Mouse (Mus musculus) ES-Bruce4 (cell line): ENCODE data around the gene Tldc2. TPM values are rescaled to one million over a fixed set of nuclear protein-coding genes. Genes with fewer than 3 reads are reported as not detected.

Experiments used
- H3K27ac ChIP-seq: 2 replicates; pipeline ENCODE4 v1.5.1; 2012; ENCODE audit warnings: low read length, inconsistent platforms; ENCODE audit not compliant: insufficient read depth
- H3K27me3 ChIP-seq: 2 replicates; pipeline ENCODE4 v1.6.1; 2012; ENCODE audit warnings: mild to moderate bottlenecking, low read length, inconsistent platforms; ENCODE audit not compliant: control insufficient read depth, poor library complexity, insufficient read depth, severe bottlenecking
- H3K36me3 ChIP-seq: 2 replicates; pipeline ENCODE4 v1.6.1; 2012; ENCODE audit warnings: inconsistent platforms, mild to moderate bottlenecking, low read length, moderate library complexity; ENCODE audit not compliant: control insufficient read depth, poor library complexity, insufficient read depth, severe bottlenecking
- H3K4me1 ChIP-seq: one replicate; pipeline ENCODE4 v1.8.1; 2011; ENCODE audit warnings: low read length; ENCODE audit not compliant: control insufficient read depth, insufficient read depth
- H3K4me3 ChIP-seq: 2 replicates; pipeline ENCODE4 v1.5.1; 2011; ENCODE audit warnings: low read depth, mild to moderate bottlenecking, low read length
- H3K9ac ChIP-seq: 2 replicates; pipeline ENCODE4 v1.6.1; 2012; ENCODE audit warnings: low read depth, mild to moderate bottlenecking, inconsistent platforms; ENCODE audit not compliant: poor library complexity, severe bottlenecking
- H3K9me3 ChIP-seq: replicated peaks from 2 replicates; pipeline ENCODE4 v1.6.1; 2012; ENCODE audit warnings: mild to moderate bottlenecking, low read length, inconsistent platforms; ENCODE audit not compliant: control insufficient read depth, poor library complexity, insufficient read depth, severe bottlenecking
- CTCF ChIP-seq: IDR thresholded peaks from one replicate; pipeline ENCODE4 v1.8.1; 2011; ENCODE audit warnings: low read depth, low read length
- EP300 ChIP-seq: IDR thresholded peaks from 2 replicates; pipeline ENCODE4 v1.6.1; 2011; ENCODE audit warnings: low read depth, low read length; ENCODE audit not compliant: insufficient read depth
- POLR2A ChIP-seq: IDR thresholded peaks from one replicate; pipeline ENCODE4 v1.8.1; 2011; ENCODE audit warnings: low read length; ENCODE audit not compliant: insufficient read depth
- polyA plus RNA-seq: library from polyadenylated mRNA; stranded (reverse); fragments of >200 nt; gene quantifications from 2 replicates; pipeline ENCODE4 v1.2.4, GENCODE M21; 2011; ENCODE audit warnings: low read depth; ENCODE audit not compliant: missing spikeins, insufficient read depth, insufficient read length

Gene Tldc2
- not detected in 2 replicates for polyA plus RNA-seq

DNA sequence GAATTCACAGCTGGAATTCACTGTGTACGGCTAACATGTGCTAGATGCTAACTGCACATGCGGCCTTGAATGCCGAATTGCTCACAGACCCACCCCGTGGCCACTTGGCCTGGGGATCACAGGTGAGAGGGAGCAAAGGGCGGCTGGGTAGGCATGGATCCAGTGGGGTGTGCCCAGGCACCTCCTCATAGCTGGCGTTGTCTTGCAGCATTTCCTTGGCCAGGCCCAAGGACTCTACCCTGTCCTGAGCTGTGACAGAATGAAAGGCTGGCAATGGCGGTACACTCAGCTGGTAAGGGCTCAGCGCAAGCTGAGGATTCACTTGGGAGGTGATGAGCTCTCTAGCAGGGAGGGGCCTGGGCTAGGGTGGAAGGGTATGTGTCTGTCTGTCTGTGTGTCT, at the start of gene Tldc2:
TSS of gene Tldc2 (plus strand) at position 260 of the 400 bp plus-strand sequence.
- TF ChIP-seq CTCF, result no peak
- no peak within 1 kb of the TSS for H3K27ac ChIP-seq
- no peaks in the 10 kb centered on the region for H3K36me3 ChIP-seq
- no peak within 1 kb of the TSS for H3K4me3 ChIP-seq
- H3K9me3 ChIP-seq, result no peaks in the 10 kb centered on the region
- H3K4me1 ChIP-seq, result no peaks in the 10 kb centered on the region
- no peak within 1 kb of the TSS for H3K9ac ChIP-seq
- H3K27me3 ChIP-seq, result no peaks in the 10 kb centered on the region; the same call in 1 of the 2 replicates

DNA sequence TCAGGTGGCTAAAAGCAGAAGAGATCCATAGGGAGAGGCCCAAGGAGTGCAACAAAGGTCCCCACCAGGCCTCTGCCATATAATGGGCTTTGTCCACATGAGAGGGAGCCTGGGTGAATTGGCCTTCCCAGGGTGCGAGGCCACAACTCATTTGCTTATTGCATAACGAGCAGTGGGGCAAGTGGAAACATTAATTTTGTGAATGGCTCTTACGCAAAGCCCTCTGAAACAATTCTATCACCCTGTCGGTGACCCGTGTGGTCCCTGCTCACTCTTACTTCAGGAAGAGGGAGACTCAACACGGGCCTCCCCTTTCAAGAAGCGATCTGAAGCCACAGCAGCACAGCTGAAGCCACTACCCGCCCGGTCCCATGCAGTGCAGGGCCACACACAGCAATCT, 49.6 kb upstream of the Tldc2 start:
- Histone ChIP-seq H3K9me3 (no peaks in the 10 kb centered on the region), H3K27ac (no peak overlapping the region), H3K9ac (no peak overlapping the region), H3K4me3 (no peak overlapping the region), H3K27me3 (no peaks in the 10 kb centered on the region), H3K4me1 (peaks cover 2% of the 10 kb centered on the region), H3K36me3 (no peaks in the 10 kb centered on the region)
- TF ChIP-seq CTCF (no peak), EP300 (no peak), POLR2A (no peak)

DNA sequence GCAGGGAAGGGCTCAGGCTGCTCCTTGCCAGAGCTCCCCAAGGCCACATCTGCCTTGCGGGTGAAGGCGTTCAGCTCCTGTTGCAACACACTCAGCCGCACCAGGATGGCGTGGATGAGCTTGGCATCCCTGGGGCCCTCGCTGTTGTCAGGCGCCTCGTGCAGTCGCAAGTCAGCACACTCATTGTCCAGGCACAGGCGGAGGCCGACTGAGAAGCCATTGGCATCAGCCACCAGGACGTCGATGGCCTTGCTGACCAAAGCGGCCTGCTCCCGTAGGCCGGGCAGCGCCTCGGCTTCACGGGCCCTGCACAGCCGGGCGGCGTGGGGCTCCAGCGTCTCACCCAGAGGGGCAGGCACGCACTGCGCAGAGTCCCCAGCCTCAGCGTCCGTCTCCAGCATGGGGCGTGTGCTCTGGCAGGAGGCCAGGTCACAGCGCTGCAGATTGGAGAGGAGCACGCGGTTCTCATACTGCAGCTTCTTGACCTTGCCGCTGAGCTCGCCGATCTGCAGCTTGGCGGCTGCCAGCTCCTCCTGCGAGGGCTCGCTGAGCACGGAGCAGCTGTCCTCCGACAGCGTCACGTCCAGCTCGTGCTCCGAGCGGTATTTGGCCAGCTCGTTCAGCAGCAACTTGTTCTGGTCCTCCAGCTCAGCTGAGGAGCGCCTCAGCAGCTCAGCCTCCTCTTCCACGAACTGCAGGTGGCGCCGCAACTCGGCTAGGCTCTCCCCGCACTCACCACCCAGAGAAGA, 46.8 kb upstream of the Tldc2 start:
- no peaks in the 10 kb centered on the region for H3K9me3 ChIP-seq
- peak overlapping the region; percentile 3; the same call in 1 of the 2 replicates for H3K9ac ChIP-seq
- TF ChIP-seq EP300, result no peak
- TF ChIP-seq CTCF, result peak; percentile 55
- no peak for TF ChIP-seq POLR2A
- H3K4me1 ChIP-seq, result peaks cover 2% of the 10 kb centered on the region
- no peaks in the 10 kb centered on the region for H3K27me3 ChIP-seq
- H3K4me3 ChIP-seq, result peak overlapping the region; percentile 31
- no peak overlapping the region for H3K27ac ChIP-seq
- H3K36me3 ChIP-seq, result no peaks in the 10 kb centered on the region

DNA sequence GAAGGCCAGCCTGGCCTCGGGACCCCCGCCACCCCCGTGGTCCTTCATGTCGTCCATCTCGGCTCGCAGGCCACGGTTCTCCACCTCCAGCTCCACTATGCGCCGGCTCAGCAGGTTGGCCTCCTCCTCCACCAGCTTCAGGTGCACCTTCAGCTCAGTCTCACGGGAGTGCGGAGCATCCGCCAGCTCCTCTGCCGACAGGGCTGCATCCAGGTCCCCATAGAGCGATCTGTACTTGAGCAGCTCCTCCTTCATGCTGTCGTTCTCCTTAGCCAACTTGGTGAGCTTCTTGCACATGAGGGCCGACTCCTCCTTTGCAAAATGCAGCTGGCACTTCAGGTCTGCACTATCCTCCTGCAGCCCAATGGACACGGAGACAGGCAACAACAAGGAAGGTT, 46.2 kb upstream of the Tldc2 start:
- no peaks in the 10 kb centered on the region for H3K27me3 ChIP-seq
- no peak overlapping the region for H3K27ac ChIP-seq
- H3K9me3 ChIP-seq, result peaks cover 2% of the 10 kb centered on the region; the same call in 1 of the 2 replicates
- no peak for TF ChIP-seq POLR2A
- no peak for TF ChIP-seq CTCF
- no peak for TF ChIP-seq EP300
- peak overlapping the region; percentile 29 for H3K4me3 ChIP-seq
- H3K36me3 ChIP-seq, result no peaks in the 10 kb centered on the region
- H3K4me1 ChIP-seq, result peaks cover 2% of the 10 kb centered on the region
- H3K9ac ChIP-seq, result no peak overlapping the region

DNA sequence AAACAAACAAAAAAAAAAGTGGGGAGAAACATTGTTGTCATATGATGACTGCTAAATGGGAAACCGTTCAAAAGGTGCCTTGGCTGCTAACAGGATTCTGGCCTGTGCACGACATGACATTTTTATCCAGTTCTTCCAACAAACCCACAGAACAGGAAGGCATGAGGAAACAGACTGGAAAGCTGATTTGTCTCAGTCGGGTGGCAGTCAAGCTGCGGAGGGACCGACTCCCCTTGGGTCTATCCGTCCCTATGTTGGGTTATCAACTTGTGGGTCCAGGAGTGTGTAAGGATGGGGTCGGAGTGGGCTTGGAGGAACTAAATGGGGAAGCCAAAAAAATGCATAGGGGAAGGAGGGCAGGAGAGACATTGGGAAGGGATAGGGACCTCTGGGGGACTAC, 45.4 kb upstream of the Tldc2 start:
- TF ChIP-seq EP300 (no peak), CTCF (no peak), POLR2A (no peak)
- H3K4me1 ChIP-seq, result peaks cover 2% of the 10 kb centered on the region
- no peaks in the 10 kb centered on the region for H3K36me3 ChIP-seq

DNA sequence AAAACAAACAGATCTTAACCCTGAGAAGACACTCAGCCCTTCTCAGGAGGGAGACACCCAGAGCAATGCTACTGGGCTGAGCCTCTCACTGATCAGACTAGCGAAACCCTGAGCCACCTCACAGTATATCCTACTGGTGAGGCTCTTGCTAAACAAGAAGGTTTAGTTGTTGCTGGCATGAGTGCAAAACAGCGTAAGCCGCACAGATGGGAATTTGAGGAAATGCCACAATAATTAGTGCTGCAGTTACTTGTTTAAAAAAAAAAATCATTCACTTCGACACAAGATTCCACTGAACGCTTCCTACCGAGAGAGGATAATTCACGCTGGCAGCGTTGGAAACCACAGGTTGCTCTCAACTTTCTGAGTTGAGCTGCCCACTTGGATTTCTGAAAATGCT, 43.3 kb upstream of the Tldc2 start:
- Histone ChIP-seq H3K36me3 (no peaks in the 10 kb centered on the region), H3K27ac (no peak overlapping the region), H3K9me3 (peaks cover 4% of the 10 kb centered on the region; the same call in 1 of the 2 replicates), H3K27me3 (no peaks in the 10 kb centered on the region), H3K4me3 (no peak overlapping the region), H3K9ac (no peak overlapping the region), H3K4me1 (peaks cover 2% of the 10 kb centered on the region)
- no peak for TF ChIP-seq EP300
- TF ChIP-seq CTCF, result no peak
- TF ChIP-seq POLR2A, result no peak

More for the DNA sequence above, 45.4 kb upstream of the Tldc2 start:
- H3K9ac ChIP-seq, result no peak overlapping the region
- H3K9me3 ChIP-seq, result peaks cover 4% of the 10 kb centered on the region; the same call in 1 of the 2 replicates
- H3K4me3 ChIP-seq, result no peak overlapping the region
- H3K27ac ChIP-seq, result no peak overlapping the region
- H3K27me3 ChIP-seq, result no peaks in the 10 kb centered on the region
